Mouse (Mus musculus): ENCODE data around the gene Gm45140. TPM values are rescaled to one million over a fixed set of nuclear protein-coding genes. Genes with fewer than 3 reads are reported as not detected.

Gene Gm45140
- total RNA-seq, 1 experiment: 2.6 TPM

DNA sequence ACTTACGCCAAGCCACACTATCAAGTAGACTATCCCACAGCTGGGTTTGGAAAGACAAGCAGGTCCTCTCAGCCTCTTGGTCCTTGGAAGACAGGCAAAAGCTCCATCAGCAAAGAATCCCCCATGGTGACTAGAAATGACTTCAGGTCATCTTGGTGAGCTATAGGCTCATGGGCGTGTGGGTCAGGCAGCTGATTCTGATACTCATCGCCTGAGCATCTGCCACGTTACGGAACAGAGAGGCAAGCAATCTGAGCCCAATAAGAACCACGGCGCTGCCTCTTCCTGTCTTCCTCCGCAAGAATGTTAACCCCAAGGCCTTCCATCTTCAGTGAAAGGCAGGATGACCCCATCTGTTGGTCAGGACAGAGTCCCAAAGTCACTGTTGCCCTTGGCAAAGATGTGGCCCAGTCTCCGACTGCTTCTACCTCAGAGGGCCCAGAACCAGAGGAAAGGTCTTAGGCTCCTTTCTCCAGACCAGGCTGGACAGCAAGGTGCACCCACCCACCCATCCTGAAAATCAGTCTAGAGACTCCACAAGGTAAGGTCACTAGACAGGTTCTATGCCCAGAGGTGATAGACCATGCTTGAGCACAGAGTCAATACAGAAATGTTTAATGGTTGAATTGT lies 47.2 kb downstream of the Gm45140 start:
- Histone ChIP-seq H3K9ac (ENCODE audit: insufficient read depth, low read depth, low read length, poor library complexity, severe bottlenecking) (no peak overlapping the region), H3K36me3 (ENCODE audit: control insufficient read depth, insufficient read depth, low read length, poor library complexity, severe bottlenecking) (no peaks in the 10 kb centered on the region; the same call in 1 of the 2 replicates), H3K27ac (ENCODE audit: insufficient read depth, low read depth, low read length, poor library complexity, severe bottlenecking) (no peak overlapping the region), H3K4me1 (ENCODE audit: control insufficient read depth in 2 of 2, insufficient read depth in 2 of 2, low read length in 2 of 2, poor library complexity in 1 of 2) (peaks cover 0 to 6% of the 10 kb centered on the region in 2 experiments; a peak in 3 of 4 replicates), H3K9me3 (ENCODE audit: control insufficient read depth, insufficient read depth, low read depth, low read length) (no peaks in the 10 kb centered on the region), H3K4me3 (ENCODE audit: insufficient read depth in 1 of 2, low read depth in 1 of 2, low read length in 2 of 2, poor library complexity in 1 of 2, severe bottlenecking in 1 of 2) (no peak overlapping the region)
- no peak for TF ChIP-seq ZC3H11A (IDR thresholded peaks at IDR 0.05; ENCODE audit: borderline replicate concordance, low read depth, low read length)
- TF ChIP-seq MAFK (IDR thresholded peaks at IDR 0.05; ENCODE audit: insufficient read depth, low read depth, low read length): no peak
- no peak for TF ChIP-seq ZNF384 (IDR thresholded peaks at IDR 0.05; ENCODE audit: low read depth, low read length)
- no peak for TF ChIP-seq CHD2 (IDR thresholded peaks at IDR 0.05; ENCODE audit: low read depth, low read length)
- TF ChIP-seq HCFC1 (IDR thresholded peaks at IDR 0.05; ENCODE audit: borderline replicate concordance, insufficient read depth, low read length): no peak
- in situ Hi-C loops (cut with MboI; ENCODE audit: low sequenced_read_pairs in 2 of 2, unreplicated experiment in 2 of 2): no loop called here
- DNase-seq (ENCODE audit: low read depth, low spot score): no peak

GRCm38 (mm10) chr6:87787108-87787890 lies 48.3 kb downstream of the Gm45140 start:
- TF ChIP-seq ZC3H11A (IDR thresholded peaks at IDR 0.05; ENCODE audit: borderline replicate concordance, low read depth, low read length) (no peak), MAFK (IDR thresholded peaks at IDR 0.05; ENCODE audit: insufficient read depth, low read depth, low read length) (no peak), CHD2 (IDR thresholded peaks at IDR 0.05; ENCODE audit: low read depth, low read length) (no peak), HCFC1 (IDR thresholded peaks at IDR 0.05; ENCODE audit: borderline replicate concordance, insufficient read depth, low read length) (no peak), ZNF384 (IDR thresholded peaks at IDR 0.05; ENCODE audit: low read depth, low read length) (no peak)
- Histone ChIP-seq H3K4me3 (ENCODE audit: insufficient read depth in 1 of 2, low read depth in 1 of 2, low read length in 2 of 2, poor library complexity in 1 of 2, severe bottlenecking in 1 of 2) (no peak overlapping the region), H3K36me3 (ENCODE audit: control insufficient read depth, insufficient read depth, low read length, poor library complexity, severe bottlenecking) (no peaks in the 10 kb centered on the region; the same call in 1 of the 2 replicates), H3K27ac (ENCODE audit: insufficient read depth, low read depth, low read length, poor library complexity, severe bottlenecking) (no peak overlapping the region), H3K9ac (ENCODE audit: insufficient read depth, low read depth, low read length, poor library complexity, severe bottlenecking) (no peak overlapping the region), H3K9me3 (ENCODE audit: control insufficient read depth, insufficient read depth, low read depth, low read length) (no peaks in the 10 kb centered on the region), H3K4me1 (ENCODE audit: control insufficient read depth in 2 of 2, insufficient read depth in 2 of 2, low read length in 2 of 2, poor library complexity in 1 of 2) (peaks cover 0 to 6% of the 10 kb centered on the region in 2 experiments; a peak in 3 of 4 replicates)
- in situ Hi-C loops (cut with MboI; ENCODE audit: low sequenced_read_pairs in 2 of 2, unreplicated experiment in 2 of 2): no loop called here
- no peak for DNase-seq (ENCODE audit: low read depth, low spot score)

DNA sequence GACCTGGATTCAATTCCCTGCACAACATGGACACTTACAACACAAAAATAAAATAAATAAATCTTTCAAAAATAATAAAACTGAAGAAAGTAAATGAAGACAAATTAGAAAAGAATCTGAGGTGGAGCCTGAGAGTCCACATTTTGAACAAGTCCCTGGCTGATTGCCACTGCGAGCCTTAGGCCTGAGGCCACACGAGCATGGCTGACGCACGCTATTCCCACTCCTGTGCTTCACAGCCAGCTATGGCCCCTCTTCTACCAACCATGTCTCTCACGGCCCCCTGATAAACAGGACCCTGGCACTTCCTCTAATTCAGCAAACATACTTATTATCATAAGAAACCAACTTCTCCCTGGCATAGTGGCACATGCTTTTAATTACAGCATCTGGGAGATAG lies 49.0 kb downstream of the Gm45140 start:
- H3K4me3 ChIP-seq (ENCODE audit: insufficient read depth in 1 of 2, low read depth in 1 of 2, low read length in 2 of 2, poor library complexity in 1 of 2, severe bottlenecking in 1 of 2): no peak overlapping the region
- no peaks in the 10 kb centered on the region for H3K36me3 ChIP-seq (ENCODE audit: control insufficient read depth, insufficient read depth, low read length, poor library complexity, severe bottlenecking)
- no peaks in the 10 kb centered on the region for H3K9me3 ChIP-seq (ENCODE audit: control insufficient read depth, insufficient read depth, low read depth, low read length)
- TF ChIP-seq ZNF384 (IDR thresholded peaks at IDR 0.05; ENCODE audit: low read depth, low read length) (no peak), MAFK (IDR thresholded peaks at IDR 0.05; ENCODE audit: insufficient read depth, low read depth, low read length) (no peak), HCFC1 (IDR thresholded peaks at IDR 0.05; ENCODE audit: borderline replicate concordance, insufficient read depth, low read length) (no peak), ZC3H11A (IDR thresholded peaks at IDR 0.05; ENCODE audit: borderline replicate concordance, low read depth, low read length) (no peak), CHD2 (IDR thresholded peaks at IDR 0.05; ENCODE audit: low read depth, low read length) (no peak)
- peaks cover 0 to 6% of the 10 kb centered on the region in 2 experiments; a peak in 3 of 4 replicates for H3K4me1 ChIP-seq (ENCODE audit: control insufficient read depth in 2 of 2, insufficient read depth in 2 of 2, low read length in 2 of 2, poor library complexity in 1 of 2)
- no peak for DNase-seq (ENCODE audit: low read depth, low spot score)
- in situ Hi-C loops (cut with MboI; ENCODE audit: low sequenced_read_pairs in 2 of 2, unreplicated experiment in 2 of 2): no loop called here
- H3K9ac ChIP-seq (ENCODE audit: insufficient read depth, low read depth, low read length, poor library complexity, severe bottlenecking): no peak overlapping the region
- no peak overlapping the region for H3K27ac ChIP-seq (ENCODE audit: insufficient read depth, low read depth, low read length, poor library complexity, severe bottlenecking)

DNA sequence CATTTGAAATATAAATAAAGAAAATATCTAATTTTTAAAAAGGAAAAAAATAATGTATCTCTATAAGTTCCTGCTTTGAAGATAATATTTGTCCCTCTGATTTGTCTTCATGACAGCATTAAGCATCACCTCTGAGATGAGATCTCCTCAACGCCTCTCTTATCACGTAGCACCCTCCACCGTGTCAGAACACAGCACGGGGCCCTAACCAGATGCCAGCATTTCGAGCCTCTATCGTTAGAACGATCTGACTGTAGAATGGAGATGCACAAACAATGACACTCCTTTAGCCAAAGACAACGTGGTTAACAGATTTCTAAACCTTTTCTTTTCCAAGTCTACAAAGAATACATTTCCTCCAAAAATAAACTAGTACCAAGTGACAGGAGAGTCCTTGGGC lies 51.6 kb downstream of the Gm45140 start:
- H3K27ac ChIP-seq (ENCODE audit: insufficient read depth, low read depth, low read length, poor library complexity, severe bottlenecking): no peak overlapping the region
- no peak for DNase-seq (ENCODE audit: low read depth, low spot score)
- TF ChIP-seq HCFC1 (IDR thresholded peaks at IDR 0.05; ENCODE audit: borderline replicate concordance, insufficient read depth, low read length) (no peak), MAFK (IDR thresholded peaks at IDR 0.05; ENCODE audit: insufficient read depth, low read depth, low read length) (no peak), ZC3H11A (IDR thresholded peaks at IDR 0.05; ENCODE audit: borderline replicate concordance, low read depth, low read length) (no peak), CHD2 (IDR thresholded peaks at IDR 0.05; ENCODE audit: low read depth, low read length) (no peak), ZNF384 (IDR thresholded peaks at IDR 0.05; ENCODE audit: low read depth, low read length) (no peak)
- no peaks in the 10 kb centered on the region for H3K9me3 ChIP-seq (ENCODE audit: control insufficient read depth, insufficient read depth, low read depth, low read length)
- no peaks in the 10 kb centered on the region for H3K36me3 ChIP-seq (ENCODE audit: control insufficient read depth, insufficient read depth, low read length, poor library complexity, severe bottlenecking)
- H3K9ac ChIP-seq (ENCODE audit: insufficient read depth, low read depth, low read length, poor library complexity, severe bottlenecking): no peak overlapping the region
- no peaks in the 10 kb centered on the region; a peak in 2 of 4 replicates for H3K4me1 ChIP-seq (ENCODE audit: control insufficient read depth in 2 of 2, insufficient read depth in 2 of 2, low read length in 2 of 2, poor library complexity in 1 of 2)
- no peak overlapping the region for H3K4me3 ChIP-seq (ENCODE audit: insufficient read depth in 1 of 2, low read depth in 1 of 2, low read length in 2 of 2, poor library complexity in 1 of 2, severe bottlenecking in 1 of 2)
- in situ Hi-C loops (cut with MboI; ENCODE audit: low sequenced_read_pairs in 2 of 2, unreplicated experiment in 2 of 2): no loop called here
